Mouse (Mus musculus): ENCODE measurements around the gene Nlrp10. TPM values are rescaled to one million over a fixed set of nuclear protein-coding genes. Genes with fewer than 3 reads are reported as not detected.

Gene Nlrp10
- 2.4 TPM for polyA plus RNA-seq (2021)

DNA sequence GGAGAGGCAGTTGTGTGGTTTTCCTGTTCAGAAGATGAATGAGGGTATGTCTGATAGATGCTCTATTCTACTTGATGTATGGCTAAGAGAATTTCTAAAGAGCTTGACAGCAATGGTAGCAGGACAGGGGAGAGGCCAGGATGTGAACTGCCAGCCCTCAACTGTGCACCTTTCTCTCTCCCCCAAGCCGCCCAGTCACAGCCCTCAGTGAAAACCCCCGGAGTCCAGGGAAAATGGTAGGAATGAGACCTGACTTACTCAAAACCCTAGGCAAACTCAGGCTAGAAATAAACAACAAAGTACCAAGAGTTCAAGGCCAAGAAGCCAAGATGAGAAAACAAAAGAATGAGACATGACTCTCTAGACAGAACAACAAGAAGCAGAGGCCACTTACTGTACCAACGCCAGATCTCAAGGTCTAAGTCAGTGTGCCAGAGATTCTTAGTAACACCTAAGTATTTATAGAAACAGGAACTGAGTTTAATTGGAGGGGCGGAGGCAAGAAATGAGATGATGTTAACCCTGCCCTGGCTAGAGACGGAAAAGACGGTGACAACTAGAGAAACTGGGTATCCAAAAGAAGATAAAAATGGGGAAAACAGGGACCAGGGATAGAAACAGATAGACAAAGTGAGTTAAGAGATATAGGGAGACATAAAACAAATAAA, at the start of gene Nlrp10:
TSS of gene Nlrp10 (minus strand) at position 453 of the 668 bp plus-strand sequence.
- ChIA-PET CTCF (interaction anchor here (1.1 to 1.9 kb wide), 2 partner anchors 15 to 79 kb away, joined by 4 to 5 read pairs; no protein-coding TSS in a partner anchor), POLR2A (no interaction called here)
- no peaks in the 10 kb centered on the region for H3K27me3 ChIP-seq
- in situ Hi-C loops (cut with MboI; ENCODE audit: low pct_unique_long_range_greater_than_20kb) = loop anchor here (5.0 to 10.0 kb wide), 2 partner anchors 75 to 113 kb away; partner anchors contain the start of gene Olfr516
- ATAC-seq = no peak
- no peak for DNase-seq (ENCODE audit: low read depth, low spot score)
- no peak for TF ChIP-seq CTCF (IDR thresholded peaks at IDR 0.05)

DNA sequence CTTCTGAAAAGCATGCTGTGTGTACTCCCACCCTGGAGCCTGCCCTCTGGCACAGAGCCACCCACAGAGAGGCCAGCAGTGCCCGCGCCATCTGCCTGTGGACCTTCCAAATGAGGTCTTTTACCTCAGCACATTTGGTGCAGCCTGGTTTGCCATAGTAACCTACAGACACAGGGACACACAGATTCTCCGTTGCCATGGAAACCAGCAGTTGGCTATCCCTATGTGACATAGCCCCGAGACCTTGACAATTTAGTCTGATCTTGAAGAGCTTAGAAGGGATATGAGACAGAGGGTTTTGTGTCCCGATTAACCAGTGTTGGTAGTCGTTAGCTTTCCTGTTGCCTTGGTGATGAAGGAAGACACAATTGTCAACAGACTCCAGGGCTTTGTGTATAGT, 42.3 kb upstream of the Nlrp10 start:
- ATAC-seq (no peak), DNase-seq (ENCODE audit: low read depth, low spot score) (no peak)
- ChIA-PET POLR2A (no interaction called here), CTCF (interaction anchor here (1.2 to 1.9 kb wide), 2 partner anchors 50 to 56 kb away, joined by 4 to 5 read pairs; no protein-coding TSS in a partner anchor)
- in situ Hi-C loops (cut with MboI; ENCODE audit: low pct_unique_long_range_greater_than_20kb) = no loop called here
- no peak for TF ChIP-seq CTCF (IDR thresholded peaks at IDR 0.05)
- peaks cover 3% of the 10 kb centered on the region for H3K27me3 ChIP-seq

DNA sequence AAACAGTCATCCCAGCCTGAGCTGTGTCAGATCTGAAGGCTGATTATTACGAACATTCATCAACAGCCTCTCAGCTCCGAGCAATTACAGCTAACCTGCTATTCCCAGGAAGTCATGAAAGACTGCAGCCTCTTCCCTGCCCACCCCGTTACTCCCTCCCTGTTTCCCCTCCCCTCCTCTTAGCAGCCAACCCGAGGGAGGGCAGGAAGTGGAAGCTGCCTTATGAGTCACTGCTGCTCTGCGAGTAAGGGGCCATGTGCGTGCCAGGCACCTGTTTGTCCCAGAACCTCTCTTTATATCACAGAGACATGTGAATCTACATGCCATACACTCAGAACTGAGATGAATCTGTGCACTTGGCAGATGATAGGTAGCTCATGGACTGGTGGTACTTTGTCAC, 38.2 kb upstream of the Nlrp10 start:
- no peak for DNase-seq (ENCODE audit: low read depth, low spot score)
- ChIA-PET CTCF (interaction anchor here (1.2 to 2.4 kb wide), 4 partner anchors 12 to 57 kb away, joined by 3 to 10 read pairs (median 8); no protein-coding TSS in a partner anchor), POLR2A (no interaction called here)
- no peak for TF ChIP-seq CTCF (IDR thresholded peaks at IDR 0.05)
- in situ Hi-C loops (cut with MboI; ENCODE audit: low pct_unique_long_range_greater_than_20kb) = loop anchor here (5.0 kb wide), 1 partner anchor 54 kb away; no protein-coding TSS in a partner anchor
- no peaks in the 10 kb centered on the region for H3K27me3 ChIP-seq
- no peak for ATAC-seq

DNA sequence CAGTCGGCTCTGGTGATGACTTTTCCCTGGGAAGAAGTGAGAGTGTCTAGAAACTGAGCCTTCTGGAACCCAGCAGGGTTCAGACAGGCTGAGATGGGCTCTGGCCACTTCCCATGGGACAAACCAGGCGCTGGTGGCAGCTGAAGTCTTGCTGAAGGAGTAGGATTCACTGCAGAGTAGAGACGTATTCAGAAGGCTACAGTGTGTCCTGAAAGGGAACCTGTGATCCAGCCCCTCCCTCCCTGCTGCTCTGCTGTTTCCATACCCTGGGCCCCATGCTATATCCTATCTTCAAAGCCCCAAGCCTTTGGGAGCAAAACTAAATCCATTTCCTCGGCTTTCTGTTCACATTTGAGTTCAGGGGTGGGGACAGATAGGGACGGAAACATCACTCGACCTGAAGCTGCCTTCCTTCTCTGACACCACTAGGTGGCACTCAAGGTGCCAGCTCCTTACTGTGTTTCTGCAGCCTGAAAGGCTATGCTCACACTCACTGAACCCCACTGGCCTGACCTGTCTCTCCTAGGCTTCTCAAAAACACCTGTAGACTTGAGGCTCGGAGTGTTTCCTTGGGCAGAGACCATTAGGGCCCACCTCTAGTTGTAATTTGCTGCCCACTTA, 36.9 kb upstream of the Nlrp10 start:
- ChIA-PET CTCF (interaction anchor here (0.8 to 2.4 kb wide), 11 partner anchors 10 to 116 kb away, joined by 3 to 10 read pairs (median 3); no protein-coding TSS in a partner anchor), POLR2A (interaction anchor here (0.6 kb wide), 1 partner anchor 8 kb away, joined by 3 read pairs; no protein-coding TSS in a partner anchor)
- ATAC-seq = peak; percentile 89
- peak; percentile 88 for TF ChIP-seq CTCF (IDR thresholded peaks at IDR 0.05)
- H3K27me3 ChIP-seq = no peaks in the 10 kb centered on the region
- DNase-seq (ENCODE audit: low read depth, low spot score) = no peak
- in situ Hi-C loops (cut with MboI; ENCODE audit: low pct_unique_long_range_greater_than_20kb) = loop anchor here (5.0 kb wide), 1 partner anchor 55 kb away; no protein-coding TSS in a partner anchor

DNA sequence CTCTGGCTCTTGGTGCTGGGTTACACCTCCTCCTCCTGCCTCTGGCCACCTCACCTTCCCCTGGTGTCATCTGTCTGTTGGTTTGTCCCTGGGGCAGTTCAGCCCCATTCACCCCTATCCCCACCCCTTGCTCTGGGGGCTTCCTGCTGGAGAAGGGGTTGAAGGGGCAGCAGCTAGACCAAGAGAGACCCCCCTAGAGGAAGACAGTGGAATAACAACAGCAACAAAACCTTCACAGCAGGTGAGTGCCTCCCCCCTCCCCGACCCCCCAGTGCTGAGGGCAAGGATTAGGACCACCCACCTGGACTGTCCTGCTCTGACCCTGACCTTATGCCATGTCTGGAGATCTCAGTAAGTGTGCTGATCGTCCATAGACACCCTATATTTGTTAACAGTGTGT, 36.0 kb upstream of the Nlrp10 start:
- CTCF ChIA-PET = interaction anchor here (1.7 kb wide), 1 partner anchor 9 kb away, joined by 4 read pairs; no protein-coding TSS in a partner anchor
- in situ Hi-C loops (cut with MboI; ENCODE audit: low pct_unique_long_range_greater_than_20kb) = loop anchor here (5.0 kb wide), 1 partner anchor 56 kb away; no protein-coding TSS in a partner anchor
- POLR2A ChIA-PET = interaction anchor here (0.5 kb wide), 1 partner anchor 16 kb away, joined by 3 read pairs; no protein-coding TSS in a partner anchor
- ATAC-seq (no peak), DNase-seq (ENCODE audit: low read depth, low spot score) (no peak)
- H3K27me3 ChIP-seq = no peaks in the 10 kb centered on the region
- peak; percentile 25 for TF ChIP-seq CTCF (IDR thresholded peaks at IDR 0.05)

DNA sequence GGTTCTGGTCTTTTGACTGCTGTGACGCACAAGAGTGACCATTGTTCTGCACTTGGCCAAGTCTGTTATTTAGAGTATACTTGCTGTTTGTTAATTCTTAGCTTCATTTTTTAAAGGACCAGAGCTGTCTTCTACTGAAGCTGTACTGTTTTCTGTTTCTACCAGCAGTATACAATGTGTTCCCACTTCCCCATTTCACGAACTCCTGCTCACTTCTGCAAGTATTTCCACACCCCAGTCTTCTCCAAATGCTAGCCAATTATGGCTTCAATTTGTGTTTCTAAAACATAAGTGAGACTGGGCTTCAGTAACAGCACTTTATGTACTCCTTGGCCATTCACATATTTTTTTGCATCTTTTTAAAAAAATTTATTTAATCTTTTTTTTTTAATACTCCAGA, 27.8 kb upstream of the Nlrp10 start:
- in situ Hi-C loops (cut with MboI; ENCODE audit: low pct_unique_long_range_greater_than_20kb) = no loop called here
- ChIA-PET CTCF (interaction anchor here (0.8 to 2.7 kb wide), 5 partner anchors 8 to 64 kb away, joined by 3 to 9 read pairs (median 3); no protein-coding TSS in a partner anchor), POLR2A (no interaction called here)
- H3K27me3 ChIP-seq = no peaks in the 10 kb centered on the region
- no peak for DNase-seq (ENCODE audit: low read depth, low spot score)
- no peak for TF ChIP-seq CTCF (IDR thresholded peaks at IDR 0.05)
- ATAC-seq = no peak

DNA sequence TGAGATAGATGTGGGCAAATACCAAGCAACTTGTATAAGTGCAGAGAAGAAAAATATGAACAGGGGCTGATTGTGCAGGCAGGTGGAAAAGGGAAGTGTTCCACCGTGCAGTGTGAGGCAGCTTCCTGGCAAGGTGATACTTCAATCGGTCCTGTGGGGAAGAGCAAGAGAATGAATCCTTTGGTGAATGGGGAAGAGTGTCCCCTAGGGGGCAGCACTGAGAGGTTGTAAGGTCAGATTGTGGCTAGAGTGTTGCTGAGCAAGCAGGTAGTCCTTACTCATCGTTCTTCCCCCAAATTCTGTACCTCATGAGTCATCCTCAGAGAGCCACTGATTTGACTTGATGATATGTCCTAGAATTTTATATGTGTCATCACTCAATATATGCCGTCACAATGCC, 24.2 kb upstream of the Nlrp10 start:
- H3K27me3 ChIP-seq = peaks cover 7% of the 10 kb centered on the region
- ChIA-PET CTCF (interaction anchor here (0.6 to 2.1 kb wide), 6 partner anchors 10 to 68 kb away, joined by 3 to 8 read pairs (median 5); no protein-coding TSS in a partner anchor), POLR2A (no interaction called here)
- in situ Hi-C loops (cut with MboI; ENCODE audit: low pct_unique_long_range_greater_than_20kb) = no loop called here
- DNase-seq (ENCODE audit: low read depth, low spot score) (no peak), ATAC-seq (peak; percentile 64)
- TF ChIP-seq CTCF (IDR thresholded peaks at IDR 0.05) = peak; percentile 77

DNA sequence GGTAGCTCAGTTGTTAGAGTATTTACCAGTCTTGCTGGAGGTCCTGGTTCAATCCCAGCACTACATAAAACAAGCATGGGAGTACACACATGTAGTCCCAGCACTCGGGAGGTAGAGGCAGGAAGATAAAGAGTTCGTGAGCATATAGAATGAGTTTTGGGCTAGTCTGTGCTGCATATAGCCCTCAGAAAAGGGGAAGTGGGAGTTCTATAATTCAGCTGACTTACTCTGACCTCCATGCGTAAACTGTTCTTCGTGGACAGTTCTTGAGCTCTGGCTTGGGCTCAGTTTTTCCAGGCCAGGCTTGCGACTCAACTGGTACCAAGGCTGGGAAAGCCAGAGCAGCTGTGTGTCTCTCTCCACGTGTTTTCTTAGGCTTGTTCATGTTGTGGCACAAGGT, 22.8 kb upstream of the Nlrp10 start:
- in situ Hi-C loops (cut with MboI; ENCODE audit: low pct_unique_long_range_greater_than_20kb) = no loop called here
- H3K27me3 ChIP-seq = peaks cover 7% of the 10 kb centered on the region
- no peak for TF ChIP-seq CTCF (IDR thresholded peaks at IDR 0.05)
- POLR2A ChIA-PET = no interaction called here
- ATAC-seq (no peak), DNase-seq (ENCODE audit: low read depth, low spot score) (no peak)
- CTCF ChIA-PET = interaction anchor here (0.9 to 2.1 kb wide), 3 partner anchors 9 to 67 kb away, joined by 4 to 8 read pairs (median 5); no protein-coding TSS in a partner anchor

DNA sequence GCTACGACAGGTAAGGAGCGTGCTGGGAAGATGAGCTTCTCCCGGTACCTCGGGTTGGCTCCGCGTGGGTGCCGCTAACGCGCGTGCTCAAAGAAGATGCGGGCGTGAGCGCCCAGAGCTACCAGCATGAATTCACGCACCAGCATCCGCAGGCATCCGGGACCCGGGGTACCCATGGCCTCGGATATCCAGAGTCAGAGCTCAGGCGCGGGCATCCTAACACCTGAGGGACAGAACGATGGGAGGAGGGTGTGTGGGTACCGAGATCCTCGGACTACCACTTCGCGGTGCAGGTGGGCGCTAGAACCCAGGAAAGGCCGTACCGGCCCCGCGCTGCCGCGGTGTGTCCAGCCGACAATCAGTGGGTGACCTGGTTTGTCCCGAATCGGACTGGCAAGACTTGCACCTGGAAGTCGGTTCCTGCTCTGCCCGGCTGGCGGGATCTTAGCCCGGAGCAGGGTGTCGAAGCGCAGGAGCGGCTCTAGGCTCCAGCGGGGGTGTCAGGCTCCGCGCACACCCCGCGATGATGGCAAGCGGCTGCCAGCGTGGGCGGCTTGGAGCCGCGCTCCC, 20.9 kb upstream of the Nlrp10 start:
- no peak for TF ChIP-seq CTCF (IDR thresholded peaks at IDR 0.05)
- ATAC-seq (no peak), DNase-seq (ENCODE audit: low read depth, low spot score) (no peak)
- ChIA-PET CTCF (no interaction called here), POLR2A (no interaction called here)
- peaks cover 7% of the 10 kb centered on the region for H3K27me3 ChIP-seq
- in situ Hi-C loops (cut with MboI; ENCODE audit: low pct_unique_long_range_greater_than_20kb) = no loop called here

DNA sequence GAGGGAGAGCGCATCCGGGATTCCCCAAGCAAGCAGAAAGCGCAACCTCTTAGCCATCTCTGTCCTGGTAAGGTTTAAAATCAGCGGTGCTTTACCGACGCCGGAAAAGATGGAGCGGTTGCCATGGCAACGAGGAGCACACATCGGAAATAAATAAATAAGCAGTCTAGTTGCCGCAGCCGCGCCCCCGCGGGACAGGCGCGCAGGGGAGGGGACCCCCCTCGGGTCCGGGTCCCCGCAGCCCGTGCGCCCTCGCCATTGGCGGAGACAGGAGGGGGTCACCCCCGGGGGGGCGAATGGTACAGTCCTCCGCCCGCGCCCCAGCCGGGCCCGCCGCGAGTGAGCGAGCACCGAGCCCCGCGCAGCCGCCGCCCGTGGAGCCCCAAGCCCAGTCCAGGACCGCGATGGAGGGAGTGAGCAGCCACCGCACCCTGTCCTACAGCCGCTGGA, 20.4 kb upstream of the Nlrp10 start, which contains the start of gene Tub:
TSS of gene Tub (plus strand) at position 27 of the 450 bp plus-strand sequence.
- DNase-seq (ENCODE audit: low read depth, low spot score) = no peak
- peak; percentile 40 for ATAC-seq
- TF ChIP-seq CTCF (IDR thresholded peaks at IDR 0.05) = no peak
- in situ Hi-C loops (cut with MboI; ENCODE audit: low pct_unique_long_range_greater_than_20kb) = no loop called here
- CTCF ChIA-PET = no interaction called here
- POLR2A ChIA-PET = no interaction called here
- peaks cover 7% of the 10 kb centered on the region for H3K27me3 ChIP-seq

Measured in Patski (cell line).